Mouse (Mus musculus) CD4-positive helper T cell, adult 2 months (primary cell): ENCODE results near the gene Dnajc14.

Source experiments
- DNase-seq: peaks from one replicate; pipeline ENCODE4 v3.0.0-alpha.2; 2012; ENCODE audit warnings: low read depth, missing footprints, low spot score

Gene Dnajc14

DNA sequence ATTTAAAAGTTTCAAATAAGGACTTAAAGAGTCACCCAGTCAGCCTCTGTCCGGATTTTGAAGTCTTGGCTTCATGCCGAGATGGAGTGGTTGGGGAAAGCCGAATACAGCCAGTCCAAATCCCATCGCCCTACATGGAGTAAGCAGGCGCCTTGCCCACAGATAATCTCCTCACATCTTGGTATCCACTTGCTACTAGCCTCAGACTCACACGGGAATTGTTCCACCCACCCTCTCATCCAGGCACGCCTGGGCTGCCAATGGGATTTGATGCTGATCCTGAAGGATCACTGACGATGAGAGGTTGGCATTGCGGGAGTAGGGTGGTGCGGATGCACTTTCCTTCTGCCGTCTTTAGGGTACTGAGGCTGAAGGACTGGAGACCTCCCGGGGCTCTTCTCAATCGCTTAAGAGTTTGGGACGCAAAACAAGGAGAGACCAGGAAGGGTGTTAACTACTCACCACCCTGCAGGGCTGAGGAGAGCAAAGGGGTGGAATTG lies at the start of gene Dnajc14:
Gene Dnajc14 (plus strand): TSS at position 292 of the 500 bp plus-strand sequence.
- peak; percentile 19 for DNase-seq

DNA sequence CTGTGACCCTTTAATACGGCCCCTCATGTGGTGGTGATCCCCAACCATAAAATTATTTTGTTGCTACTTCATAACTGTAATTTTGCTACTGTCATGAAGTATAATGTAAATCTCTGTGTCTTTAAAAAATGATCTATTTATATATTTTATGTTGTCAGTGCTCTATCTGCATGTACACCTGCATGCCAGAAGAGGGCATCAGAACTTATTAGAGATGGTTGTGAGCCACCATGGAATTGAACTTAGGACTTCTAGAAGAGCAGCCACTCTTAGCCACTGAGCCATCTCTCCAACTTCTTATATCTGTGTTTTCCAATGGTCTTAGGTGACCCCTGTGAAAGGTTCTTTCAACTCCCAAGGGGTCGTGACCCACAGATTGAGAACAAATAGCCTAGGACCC lies 31.0 kb upstream of the Dnajc14 start:
- peak; percentile 21 for DNase-seq

DNA sequence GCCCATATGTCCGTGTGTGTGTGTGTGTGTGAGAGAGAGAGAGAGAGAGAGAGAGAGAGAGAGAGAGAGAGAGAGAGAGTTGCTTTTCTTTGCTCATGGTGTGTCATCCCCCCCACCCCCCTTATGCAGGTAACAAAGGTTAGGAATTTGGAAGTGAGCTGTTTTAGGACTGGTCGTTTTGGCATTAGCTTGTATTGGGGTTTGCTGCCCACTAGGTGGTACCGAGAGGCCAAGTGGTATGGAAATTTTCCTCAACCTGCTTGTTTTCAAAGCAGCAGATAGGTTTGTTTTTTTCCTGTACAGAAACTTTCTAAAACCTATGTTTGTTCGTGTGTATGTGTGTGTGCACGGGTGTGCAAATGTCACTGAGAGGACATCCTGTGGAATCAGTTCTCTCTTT lies 30.2 kb upstream of the Dnajc14 start:
- peak; percentile 13 for DNase-seq

DNA sequence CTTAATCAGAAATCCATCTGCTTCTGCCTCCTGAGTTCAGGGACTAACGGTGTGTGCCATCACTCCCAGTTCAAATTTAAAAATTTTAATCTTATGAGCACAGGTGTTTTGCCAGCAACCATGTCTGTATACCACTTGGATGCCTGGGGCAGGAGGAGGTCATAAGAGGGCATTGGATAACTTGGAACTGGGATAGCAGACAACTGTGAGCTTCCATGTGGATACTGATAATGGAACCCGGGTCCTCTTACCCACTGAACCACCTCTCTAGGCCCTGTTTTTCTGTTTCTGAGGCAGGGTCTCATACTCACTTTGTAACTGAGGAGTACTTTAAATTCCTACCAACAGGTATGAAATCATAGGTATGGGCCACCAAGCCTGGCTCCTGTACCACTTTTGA lies 25.4 kb upstream of the Dnajc14 start:
- no peak for DNase-seq

DNA sequence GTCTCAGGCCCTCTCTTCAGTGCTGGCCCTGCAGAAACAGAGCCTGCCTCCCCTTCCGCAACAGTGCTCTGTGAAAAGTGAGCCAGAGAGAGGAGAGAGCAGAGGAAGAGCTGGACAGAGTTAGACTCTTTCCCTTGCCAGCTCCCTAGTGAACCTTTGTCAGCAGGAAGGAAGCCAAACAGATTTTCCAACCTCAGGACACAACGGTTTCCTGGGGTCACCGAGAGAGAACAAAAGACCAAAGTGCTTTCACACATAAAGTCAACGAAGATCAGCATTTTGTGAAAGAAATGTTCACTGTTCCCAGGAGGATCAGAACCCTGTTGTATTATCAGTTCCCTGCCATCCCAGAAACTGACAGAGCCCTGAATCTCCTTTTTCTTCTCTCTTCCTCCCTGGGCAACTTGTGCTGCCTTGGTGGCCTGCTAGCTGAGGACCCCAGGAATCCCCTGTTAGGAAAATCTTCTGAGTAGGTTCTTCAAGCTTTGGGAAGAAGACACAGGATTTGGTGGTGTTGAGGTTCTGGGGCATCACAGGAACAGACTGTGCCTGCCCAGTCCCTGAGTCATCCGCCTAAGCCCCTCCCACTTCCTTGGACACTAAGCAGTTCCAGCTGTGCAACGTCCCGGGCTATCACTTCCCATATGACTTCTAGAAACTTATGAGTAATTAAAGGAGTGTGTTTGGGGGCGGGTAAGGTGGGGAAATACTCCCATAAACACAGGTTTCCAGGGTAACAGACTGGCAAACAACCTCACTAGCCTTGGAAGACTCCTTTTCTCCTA lies 24.7 kb upstream of the Dnajc14 start:
- peak; percentile 33 for DNase-seq

DNA sequence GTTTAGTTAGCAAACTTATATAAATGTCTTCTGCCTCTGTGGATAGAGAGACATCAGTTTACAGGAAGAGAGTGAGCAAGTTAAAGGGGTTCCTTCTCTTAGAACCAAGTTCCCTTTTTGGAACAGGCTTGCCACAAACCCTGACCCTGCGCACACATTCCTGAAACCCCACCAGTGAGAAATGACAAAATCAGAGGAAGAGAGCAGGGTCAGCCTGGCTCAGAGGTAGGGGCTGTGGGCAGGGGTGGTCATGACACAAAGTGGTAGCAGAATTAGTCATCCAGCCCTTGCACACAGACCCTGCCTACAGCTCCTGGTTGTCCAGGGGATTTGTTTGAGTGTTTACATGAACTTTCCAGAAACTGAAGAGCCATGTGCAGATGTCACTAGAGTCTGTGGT lies 23.7 kb upstream of the Dnajc14 start:
- no peak for DNase-seq

DNA sequence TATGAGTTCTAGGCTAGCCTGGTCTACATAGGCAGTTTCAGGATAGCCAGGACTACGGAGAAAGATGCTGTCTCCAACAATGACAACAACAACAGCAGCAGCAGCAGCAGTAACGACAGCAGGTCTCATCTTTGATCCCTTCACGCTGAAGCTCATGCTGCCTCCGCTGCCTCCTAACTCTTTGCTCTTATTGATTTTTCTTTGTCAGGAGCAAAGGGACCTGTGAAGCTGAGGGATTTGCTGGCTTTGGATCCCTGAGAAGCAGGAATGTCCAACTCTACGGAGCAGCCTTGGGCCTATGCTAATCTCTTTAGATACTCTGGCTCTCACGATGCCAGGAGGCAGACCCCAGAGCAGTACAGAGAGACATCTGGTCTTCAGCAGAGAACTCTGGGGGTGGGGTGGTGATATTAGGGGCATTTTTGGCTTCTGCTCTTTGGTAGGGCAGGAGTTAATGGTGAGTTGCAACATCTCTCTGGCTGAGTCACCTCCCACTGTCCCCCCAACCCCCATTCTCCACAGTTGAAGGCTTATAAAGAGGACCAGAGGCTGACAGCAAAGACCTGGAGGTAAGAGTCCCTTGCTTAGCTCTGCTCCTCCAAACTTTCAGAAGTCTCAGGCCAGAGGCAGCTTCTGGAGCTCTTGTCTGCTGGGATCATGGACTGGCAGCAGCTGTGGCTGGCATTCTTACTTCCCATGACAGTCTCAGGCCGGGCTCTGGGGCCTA lies 13.3 kb upstream of the Dnajc14 start, which contains the start of gene Mmp19:
Gene Mmp19 (plus strand): TSS at position 513 of the 727 bp plus-strand sequence.
- DNase-seq = no peak

DNA sequence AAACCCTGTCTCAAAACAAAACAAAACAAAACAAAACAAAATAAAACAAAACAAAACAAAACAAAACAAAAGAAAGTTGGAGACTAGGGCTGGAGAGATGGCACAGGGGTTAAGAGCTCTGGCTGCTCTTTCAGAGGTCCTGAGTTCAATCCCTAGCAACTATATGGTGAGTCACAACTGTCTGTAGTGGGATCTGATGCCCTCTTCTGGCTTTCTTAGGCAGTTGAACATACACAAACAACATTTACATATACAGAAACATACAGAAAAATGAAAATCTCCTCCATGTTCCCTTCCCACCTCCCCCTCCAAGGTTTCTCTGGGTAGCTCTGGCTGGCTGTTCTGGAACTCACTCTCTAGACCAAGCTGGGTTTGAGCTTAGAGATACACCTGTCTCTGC lies 11.8 kb upstream of the Dnajc14 start:
- no peak for DNase-seq

DNA sequence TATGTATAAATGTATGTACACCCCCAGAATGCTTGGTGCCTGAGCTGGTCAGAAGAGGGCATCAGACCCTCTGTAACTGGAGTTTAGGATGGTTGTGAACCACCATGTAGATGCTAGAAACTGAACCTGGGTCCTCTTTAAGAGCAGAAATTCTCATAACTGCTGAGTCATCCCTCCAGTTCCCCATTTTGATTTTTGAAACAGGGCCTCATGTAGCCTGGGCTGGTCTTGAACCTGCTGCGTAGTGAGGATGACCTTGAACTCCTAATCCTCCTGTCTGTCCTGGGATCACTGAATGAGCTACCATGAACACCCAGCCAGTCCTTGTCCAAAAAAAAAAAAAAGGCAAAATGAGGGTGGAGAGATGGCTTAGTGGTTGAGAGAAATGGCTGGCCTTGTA lies 10.6 kb upstream of the Dnajc14 start:
- no peak for DNase-seq

DNA sequence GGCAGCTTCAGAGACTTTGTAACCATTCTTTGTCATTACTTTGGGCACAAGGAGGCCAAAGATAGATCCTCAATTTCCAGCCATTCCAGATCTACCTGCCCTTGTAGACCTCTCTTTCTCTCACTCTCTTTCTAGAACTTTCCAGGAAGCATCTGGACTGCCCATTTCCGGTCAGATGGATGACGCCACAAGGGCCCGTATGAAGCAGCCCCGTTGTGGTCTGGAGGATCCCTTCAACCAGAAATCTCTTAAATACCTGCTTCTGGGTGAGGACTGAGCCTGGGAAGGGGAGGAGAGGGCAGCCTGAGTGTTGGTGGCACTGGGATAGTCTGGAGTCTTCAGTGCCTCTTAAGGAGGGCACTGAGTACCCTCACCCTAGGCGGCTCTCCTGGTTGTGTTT lies 9.5 kb upstream of the Dnajc14 start:
- DNase-seq = no peak

DNA sequence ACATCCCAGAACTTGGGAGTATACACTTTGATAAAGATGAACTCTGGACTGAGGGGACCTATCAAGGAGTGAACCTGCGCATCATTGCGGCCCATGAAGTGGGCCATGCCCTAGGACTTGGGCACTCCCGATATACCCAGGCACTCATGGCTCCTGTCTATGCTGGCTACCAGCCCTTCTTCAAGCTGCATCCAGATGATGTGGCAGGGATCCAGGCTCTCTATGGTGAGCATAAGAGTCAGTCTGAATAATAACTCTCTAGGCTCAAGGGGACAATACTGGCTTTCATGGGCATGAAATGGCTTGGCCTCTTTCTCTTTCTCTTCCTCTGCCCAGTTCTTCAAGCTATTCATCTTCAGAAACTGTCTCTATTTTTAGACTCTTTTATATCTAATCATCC lies 8.3 kb upstream of the Dnajc14 start:
- no peak for DNase-seq

DNA sequence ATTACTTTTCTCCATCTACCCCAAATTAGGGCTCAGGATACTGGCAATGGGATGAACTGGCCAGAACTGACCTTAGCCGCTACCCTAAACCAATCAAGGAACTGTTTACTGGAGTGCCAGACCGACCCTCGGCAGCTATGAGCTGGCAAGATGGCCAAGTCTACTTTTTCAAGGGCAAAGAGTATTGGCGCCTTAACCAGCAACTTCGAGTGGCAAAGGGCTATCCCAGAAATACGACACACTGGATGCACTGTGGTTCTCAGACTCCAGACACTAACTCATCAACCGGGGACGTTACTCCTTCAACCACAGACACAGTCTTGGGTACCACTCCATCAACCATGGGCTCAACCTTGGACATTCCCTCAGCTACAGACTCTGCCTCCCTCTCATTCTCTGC lies 5.2 kb upstream of the Dnajc14 start:
- DNase-seq = no peak

DNA sequence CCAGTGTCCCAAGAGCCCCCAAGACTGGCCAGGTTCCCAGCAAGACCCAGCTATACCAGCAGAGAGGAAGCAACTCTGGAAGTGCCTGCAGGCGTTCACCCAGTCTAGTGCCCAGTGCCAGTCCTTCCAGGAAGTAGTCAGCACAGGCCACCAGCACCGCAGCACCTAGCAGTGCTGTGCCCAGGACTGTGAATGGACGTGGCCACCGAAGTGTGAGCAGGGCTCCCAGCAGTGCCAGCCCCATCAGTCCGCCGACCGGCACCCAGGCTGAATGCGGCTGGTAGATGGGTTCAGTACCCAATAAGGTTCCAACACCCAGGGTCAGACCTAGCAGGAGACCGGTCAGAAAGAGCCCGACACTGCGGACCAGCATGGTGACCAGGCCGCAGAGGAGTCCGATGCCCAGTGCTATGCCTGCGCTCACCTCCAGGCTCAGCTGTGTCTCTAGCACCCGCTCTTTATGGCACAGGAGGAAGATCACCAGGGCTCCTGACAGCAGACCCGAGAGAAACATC lies 1.8 kb upstream of the Dnajc14 start:
- DNase-seq = no peak

DNA sequence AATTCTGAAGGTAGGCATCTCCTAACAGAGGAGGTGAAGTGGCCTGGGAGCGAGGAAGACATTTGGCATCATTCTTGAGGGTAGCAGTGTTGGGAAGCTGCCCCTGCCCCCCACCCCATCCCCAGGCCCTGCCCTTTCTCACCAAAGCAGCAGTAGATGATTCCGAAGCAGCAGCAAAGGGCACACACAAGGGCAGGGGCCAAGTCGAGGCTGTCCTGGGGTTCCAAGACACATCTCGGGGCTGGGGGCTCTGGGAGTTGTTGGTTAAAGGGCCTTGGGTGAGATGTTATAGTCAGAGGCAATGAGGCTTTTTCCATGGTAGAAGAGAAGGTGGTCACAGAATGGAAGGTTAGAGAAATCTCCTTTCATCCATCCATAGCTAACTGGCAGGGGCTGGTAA lies 906 bp upstream of the Dnajc14 start:
- no peak for DNase-seq

DNA sequence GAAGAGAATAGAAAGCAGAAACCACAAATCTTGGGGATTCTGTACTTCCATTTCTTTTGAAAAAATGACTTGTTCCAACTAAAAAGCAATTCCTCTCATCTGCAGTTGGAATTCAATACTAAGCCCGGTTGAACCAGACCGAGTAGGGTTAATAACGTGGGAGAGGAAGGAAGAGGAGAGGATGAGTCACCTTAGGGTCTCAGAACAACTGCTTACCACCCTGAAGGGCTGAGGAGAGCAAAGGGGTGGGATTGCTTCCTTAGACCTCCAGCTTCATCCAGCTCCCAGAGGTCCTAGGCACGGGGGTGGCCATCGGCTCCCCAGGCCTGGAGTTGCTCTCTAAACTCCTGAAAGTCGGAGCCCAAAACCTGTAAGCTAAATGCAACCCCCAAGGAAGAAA lies 501 bp upstream of the Dnajc14 start:
- DNase-seq = no peak

DNA sequence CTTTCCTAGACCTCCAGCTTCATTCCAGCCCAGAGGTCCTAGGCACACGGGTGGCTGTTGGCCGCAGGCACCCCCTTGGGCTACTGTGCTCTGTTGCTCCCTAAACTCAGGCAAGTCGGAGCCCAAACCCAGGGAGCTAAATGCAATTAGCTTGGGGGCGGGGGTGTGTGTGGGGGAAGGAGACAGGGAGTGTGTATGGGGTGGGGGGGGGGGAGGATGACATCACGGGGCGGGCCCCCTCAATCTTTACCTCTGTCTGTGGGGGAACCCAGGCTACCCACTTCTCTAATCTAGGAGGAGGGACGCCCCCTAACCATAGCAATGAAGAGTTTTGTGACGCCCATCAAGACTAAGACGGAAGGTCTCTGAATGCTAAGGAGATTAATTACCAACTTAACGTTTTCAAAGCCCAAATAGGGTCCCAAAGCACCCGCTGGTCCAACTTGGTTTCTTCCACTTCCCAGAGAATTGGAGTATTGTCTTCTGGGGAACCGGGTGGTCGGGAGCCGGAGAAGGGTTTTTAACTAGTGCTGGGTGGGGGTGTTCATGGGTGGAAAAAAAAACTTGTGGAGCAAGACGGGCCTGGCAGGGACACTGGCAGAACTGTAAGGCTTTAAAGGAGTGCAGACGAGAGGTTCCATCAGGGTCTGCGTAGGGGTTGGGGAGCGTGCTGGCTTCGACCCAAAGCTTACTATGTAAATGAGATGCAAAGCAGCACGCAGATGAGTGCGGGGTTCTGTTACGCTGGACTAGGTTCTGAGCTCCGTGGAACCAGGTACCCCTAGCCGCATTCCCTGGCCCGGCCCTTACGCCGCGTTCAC lies 619 bp downstream of the Dnajc14 start, which contains the start of gene Tmem198b:
Gene Tmem198b (minus strand): TSS at position 100 of the 821 bp plus-strand sequence.
- DNase-seq = peak; percentile 59

DNA sequence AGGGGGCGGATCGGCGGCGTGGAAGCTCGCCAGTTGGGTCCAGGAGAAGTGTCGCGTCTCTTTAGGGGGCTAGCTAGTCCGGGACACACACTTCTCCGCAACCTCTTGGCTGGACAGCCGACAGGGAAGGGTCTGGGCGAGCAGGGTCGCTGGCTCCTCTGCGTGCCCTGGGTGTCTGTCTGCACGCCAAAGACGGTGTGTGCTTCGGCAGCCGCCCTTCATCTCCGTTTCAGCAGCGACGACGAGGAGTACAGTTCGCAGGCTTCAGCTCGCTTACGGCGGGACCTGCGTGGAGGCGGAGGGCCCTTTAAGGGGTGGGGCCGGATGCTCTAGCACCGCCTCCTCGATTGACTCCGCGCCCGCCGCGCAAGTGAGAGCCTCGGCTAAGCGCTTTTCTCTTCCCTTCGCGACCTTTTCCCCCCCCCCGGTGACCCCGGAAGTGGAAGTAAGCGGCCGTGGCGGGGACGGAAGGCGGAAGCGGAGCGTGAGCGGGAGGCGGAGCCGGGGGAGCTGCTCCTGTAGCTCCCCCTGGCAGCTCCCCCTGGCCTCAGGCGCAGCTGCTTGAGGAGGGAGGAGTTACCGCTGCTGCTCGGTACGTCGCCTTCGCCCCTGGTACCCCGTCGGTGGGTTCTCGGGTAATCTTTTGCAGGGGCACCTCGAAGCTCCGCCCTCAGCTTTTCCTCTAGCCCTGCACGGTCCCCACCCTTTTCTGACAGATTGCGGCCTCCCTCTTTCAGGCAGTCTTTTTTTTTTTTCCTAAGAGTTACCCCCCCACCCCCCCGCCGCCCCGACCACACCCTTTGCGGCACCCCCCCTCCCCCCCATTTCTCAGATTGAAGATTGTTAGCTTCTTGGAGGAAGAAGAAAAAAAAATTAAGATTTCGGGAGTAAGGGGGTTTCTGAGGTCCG lies 1.5 kb downstream of the Dnajc14 start:
- peak; percentile 99 for DNase-seq

DNA sequence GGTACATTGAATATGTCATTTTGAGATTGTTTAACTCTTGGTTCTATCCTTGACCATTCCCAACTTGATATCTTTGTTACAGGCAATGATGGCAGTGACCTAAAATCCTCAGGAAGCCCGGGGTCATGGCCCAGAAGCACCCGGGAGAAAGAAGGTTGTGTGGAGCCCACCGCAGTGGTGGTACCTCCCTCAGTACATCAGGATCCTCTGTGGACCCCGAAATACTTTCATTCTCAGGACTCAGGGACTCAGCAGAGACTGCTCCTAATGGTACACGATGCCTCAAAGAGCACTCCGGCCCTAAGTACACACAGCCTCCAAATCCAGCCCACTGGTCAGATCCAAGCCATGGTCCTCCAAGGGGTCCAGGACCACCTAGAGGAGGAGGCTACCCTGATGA lies 2.2 kb downstream of the Dnajc14 start:
- DNase-seq = no peak

DNA sequence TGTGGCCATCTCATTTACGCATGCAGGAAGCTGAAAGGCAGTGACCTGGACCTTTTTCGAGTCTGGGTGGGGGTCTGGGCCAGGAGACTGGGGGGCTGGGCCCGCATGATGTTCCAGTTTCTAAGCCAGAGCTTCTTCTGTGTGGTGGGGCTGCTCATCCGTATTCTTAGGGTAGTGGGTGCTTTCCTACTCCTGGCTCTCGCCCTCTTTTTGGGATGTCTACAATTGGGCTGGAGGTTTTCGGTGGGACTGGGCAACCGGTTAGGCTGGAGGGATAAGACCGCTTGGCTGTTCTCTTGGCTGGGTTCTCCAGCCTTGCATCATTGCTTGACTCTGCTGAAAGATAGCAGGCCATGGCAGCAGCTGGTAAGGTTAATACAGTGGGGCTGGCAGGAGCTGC lies 3.2 kb downstream of the Dnajc14 start:
- no peak for DNase-seq

DNA sequence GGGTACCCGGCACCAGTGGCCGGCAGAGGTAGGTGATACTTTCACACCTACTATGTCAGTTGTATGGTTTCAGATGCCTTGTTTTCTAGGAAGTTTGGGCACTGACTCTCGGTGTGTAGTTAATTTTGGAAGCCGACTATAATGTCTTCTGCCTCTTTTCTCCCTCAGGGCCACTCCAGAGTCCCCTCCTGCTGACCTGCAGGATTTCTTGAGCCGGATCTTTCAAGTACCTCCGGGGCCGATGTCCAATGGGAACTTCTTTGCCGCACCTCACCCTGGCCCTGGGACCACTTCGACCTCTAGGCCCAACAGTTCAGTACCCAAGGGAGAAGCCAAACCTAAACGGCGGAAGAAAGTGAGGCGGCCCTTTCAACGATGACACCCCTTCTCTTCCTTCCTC lies 13.2 kb downstream of the Dnajc14 start, which contains the start of gene Sarnp:
Gene Sarnp (plus strand): TSS at position 301 of the 400 bp plus-strand sequence.
- DNase-seq = no peak

DNA sequence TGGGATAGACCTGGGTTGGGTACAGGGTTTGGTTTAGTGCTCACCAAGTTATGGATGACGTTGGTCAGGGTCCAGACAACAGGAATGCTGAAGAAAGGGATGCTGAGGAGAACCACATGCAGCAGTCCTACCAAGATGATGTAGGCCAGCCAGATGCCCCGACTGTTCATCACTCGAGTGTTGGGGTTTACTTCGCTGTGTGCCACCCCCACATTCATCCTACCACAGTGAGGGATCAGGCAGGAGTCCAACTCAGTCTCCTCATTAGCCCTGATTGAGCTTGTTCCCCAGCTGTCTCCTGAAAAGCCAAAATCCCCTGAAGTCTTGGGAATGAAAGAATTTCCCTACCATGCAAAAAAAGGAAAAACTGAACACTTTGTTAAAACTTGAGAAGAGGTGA lies 16.4 kb downstream of the Dnajc14 start:
- no peak for DNase-seq
